Mouse (Mus musculus): Measurements from ENCODE around the gene Senp5.
"Not testable (repeated sequence)": the region's sequence is repeated elsewhere in the genome, so short reads cannot be mapped to it uniquely, and the experiment has no call there.

Gene Senp5

GRCm38 (mm10) chr16:32002509-32003477 is at the start of gene Senp5:
Gene Senp5, minus strand, starts transcription at chr16:32003287.
- DNase-seq (ENCODE audit: low read depth) = peak; percentile 89

GRCm38 (mm10) chr16:32042367-32042766 is 39.3 kb upstream of the Senp5 start:
- peak; percentile 31 for DNase-seq (ENCODE audit: low read depth)

GRCm38 (mm10) chr16:32019678-32020077 is 16.6 kb upstream of the Senp5 start:
- no peak for DNase-seq (ENCODE audit: low read depth)

GRCm38 (mm10) chr16:32010330-32010729 is 7.2 kb upstream of the Senp5 start:
- no peak for DNase-seq (ENCODE audit: low read depth)

GRCm38 (mm10) chr16:32009913-32010312 is 6.8 kb upstream of the Senp5 start:
- DNase-seq (ENCODE audit: low read depth) = peak; percentile 25

- DNase-seq (ENCODE audit: low read depth) = no peak
Measured at GRCm38 (mm10) chr16:32008529-32009293, 5.6 kb upstream of the Senp5 start.

GRCm38 (mm10) chr16:32004731-32005130 is 1.6 kb upstream of the Senp5 start:
- no peak for DNase-seq (ENCODE audit: low read depth)

- DNase-seq (ENCODE audit: low read depth) = no peak
Measured at GRCm38 (mm10) chr16:31996371-31996770, 6.7 kb downstream of the Senp5 start.

GRCm38 (mm10) chr16:31993946-31994345 is 9.1 kb downstream of the Senp5 start:
- DNase-seq (ENCODE audit: low read depth) = no peak

GRCm38 (mm10) chr16:31993195-31993594 is 9.9 kb downstream of the Senp5 start:
- no peak for DNase-seq (ENCODE audit: low read depth)

GRCm38 (mm10) chr16:31992039-31992438 is 11.0 kb downstream of the Senp5 start:
- no peak for DNase-seq (ENCODE audit: low read depth)

GRCm38 (mm10) chr16:31980946-31981345 is 22.1 kb downstream of the Senp5 start:
- no peak for DNase-seq (ENCODE audit: low read depth)

- DNase-seq (ENCODE audit: low read depth) = no peak
Measured at GRCm38 (mm10) chr16:31979501-31979900, 23.6 kb downstream of the Senp5 start.

GRCm38 (mm10) chr16:31975258-31975657 is 27.8 kb downstream of the Senp5 start:
- no peak for DNase-seq (ENCODE audit: low read depth)

- no peak for DNase-seq (ENCODE audit: low read depth)
Measured at GRCm38 (mm10) chr16:31963224-31963623, 39.9 kb downstream of the Senp5 start.

GRCm38 (mm10) chr16:31948345-31948774 is 54.7 kb downstream of the Senp5 start, which contains the start of the genes 0610012G03Rik and Ncbp2:
Gene 0610012G03Rik, minus strand, starts transcription at chr16:31948494.
Gene Ncbp2, plus strand, starts transcription at chr16:31948513.
- peak; percentile 95 for DNase-seq (ENCODE audit: low read depth)

GRCm38 (mm10) chr16:31947901-31948316 is 55.2 kb downstream of the Senp5 start:
- no peak for DNase-seq (ENCODE audit: low read depth)

- no peak for DNase-seq (ENCODE audit: low read depth)
Measured at GRCm38 (mm10) chr16:31947333-31947732, 55.8 kb downstream of the Senp5 start.

GRCm38 (mm10) chr16:31945986-31946385 is 57.1 kb downstream of the Senp5 start:
- not testable (repeated sequence) for DNase-seq (ENCODE audit: low read depth)

- DNase-seq (ENCODE audit: low read depth) = no peak
Measured at GRCm38 (mm10) chr16:31945372-31945771, 57.7 kb downstream of the Senp5 start.

GRCm38 (mm10) chr16:31944698-31945255 is 58.3 kb downstream of the Senp5 start:
- DNase-seq (ENCODE audit: low read depth) = no peak

GRCm38 (mm10) chr16:31943980-31944379 is 59.1 kb downstream of the Senp5 start:
- DNase-seq (ENCODE audit: low read depth) = peak; percentile 85

Data from naive thymus-derived CD4-positive, alpha-beta T cell, adult 2 months (primary cell).